Mouse (Mus musculus) heart, embryonic 14.5 days (tissue): ENCODE measurements at regions not wholly inside any gene's neighbourhood (a gene's known extent, or its start where the extent isn't known, plus 50 kb on each side); places are given as distances from the start of the nearest gene placed in this dataset.

ENCODE experiments used
- ATAC-seq: fragments of 200-750 bp; cut with Nextera tagmentation; 2 replicates; pipeline ENCODE4 v1.8.0; 2017; ENCODE audit warnings: low read depth, moderate TSS enrichment; ENCODE audit not compliant: insufficient number of reproducible peaks, insufficient read depth, low FRiP score
- H3K27ac ChIP-seq, 2 experiments: fragments of 200-500 bp in 1 of 2; fragments of 300-500 bp in 1 of 2; sonication (generic) in 1 of 2; replicated peaks in 1 of 2; 2 replicates each; pipeline ENCODE4 v1.5.1; 2012 to 2014; ENCODE audit warnings: low read depth in 2 of 2, low read length in 2 of 2, control low read depth in 1 of 2, mild to moderate bottlenecking in 1 of 2, mixed read lengths in 1 of 2; ENCODE audit not compliant: control insufficient read depth in 1 of 2, insufficient read depth in 1 of 2
- H3K27me3 ChIP-seq: fragments of 300-500 bp; sonication (generic); 2 replicates; pipeline ENCODE4 v1.6.1; 2014; ENCODE audit warnings: mild to moderate bottlenecking, low read length, control low read depth; ENCODE audit not compliant: control insufficient read depth, insufficient read depth
- H3K36me3 ChIP-seq: fragments of 300-500 bp; sonication (generic); 2 replicates; pipeline ENCODE4 v1.6.1; 2014; ENCODE audit warnings: mild to moderate bottlenecking, control low read depth, low read length, mixed read lengths; ENCODE audit not compliant: control insufficient read depth, insufficient read depth
- H3K4me1 ChIP-seq, 2 experiments: fragments of 200-500 bp in 1 of 2; fragments of 300-500 bp in 1 of 2; sonication (generic) in 1 of 2; 2 replicates each; pipeline ENCODE4 v1.6.1; 2012 to 2014; ENCODE audit warnings: low read length in 2 of 2, control low read depth in 1 of 2, mixed read lengths in 1 of 2; ENCODE audit not compliant: control insufficient read depth in 2 of 2, insufficient read depth in 2 of 2
- H3K4me2 ChIP-seq: fragments of 300-500 bp; sonication (generic); 2 replicates; pipeline ENCODE4 v1.6.1; 2014; ENCODE audit warnings: mild to moderate bottlenecking, low read length
- H3K4me3 ChIP-seq, 2 experiments: fragments of 200-500 bp in 1 of 2; fragments of 300-500 bp in 1 of 2; sonication (generic) in 1 of 2; 2 replicates each; pipeline ENCODE4 v1.5.1; 2012 to 2014; ENCODE audit warnings: low read length in 2 of 2, mild to moderate bottlenecking in 2 of 2, control low read depth in 1 of 2, low read depth in 1 of 2, moderate library complexity in 1 of 2; ENCODE audit not compliant: control insufficient read depth in 1 of 2, insufficient read depth in 1 of 2
- H3K9ac ChIP-seq: fragments of 300-500 bp; sonication (generic); 2 replicates; pipeline ENCODE4 v1.6.1; 2014; ENCODE audit warnings: mild to moderate bottlenecking, low read length
- H3K9me3 ChIP-seq: fragments of 300-500 bp; sonication (generic); 2 replicates; pipeline ENCODE4 v1.6.1; 2016; ENCODE audit warnings: low read length, control low read depth; ENCODE audit not compliant: control insufficient read depth
- WGBS: fragments of 180-500 bp; shearing (Covaris S2); extraction: QIAGEN DNeasy Blood & Tissue Kit; methylation state at CpG from one replicate; pipeline ENCODE4 v1.1.7; 2014; 5-methylcytosine and 5-hydroxymethylcytosine counted together

DNA sequence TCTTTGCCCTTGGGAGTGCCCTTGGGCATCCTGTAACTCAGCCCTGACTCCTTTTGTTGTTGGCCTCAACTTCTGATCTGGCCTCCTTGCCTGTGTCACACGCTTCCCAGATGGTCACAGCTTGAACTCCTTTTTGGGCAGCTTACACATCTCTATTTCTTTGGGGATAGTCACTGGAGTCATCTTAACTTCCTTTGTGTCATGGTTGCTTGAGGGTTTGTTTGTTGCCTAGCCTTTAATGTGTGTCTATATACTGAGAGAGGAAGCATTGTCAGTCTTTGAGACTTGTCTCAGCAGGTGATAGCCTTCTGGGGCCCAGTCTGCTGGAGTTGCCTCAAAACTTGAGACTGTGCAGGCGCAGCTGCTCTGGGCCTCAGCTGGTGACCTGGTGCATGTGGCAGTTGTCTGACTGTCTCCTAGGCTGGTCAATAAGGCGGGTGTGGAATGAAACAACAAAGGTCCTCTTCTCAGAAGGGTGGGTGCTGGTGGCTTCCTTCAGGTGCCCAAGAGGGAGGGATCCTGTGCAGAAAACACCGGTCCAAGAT, 157.5 kb downstream of the Tpra1 start:
- H3K4me2 ChIP-seq = no peak overlapping the region
- no peak overlapping the region for H3K27ac ChIP-seq
- no peaks in the 10 kb centered on the region for H3K9me3 ChIP-seq
- H3K27me3 ChIP-seq = no peaks in the 10 kb centered on the region
- H3K9ac ChIP-seq = no peak overlapping the region
- H3K4me3 ChIP-seq = no peak overlapping the region
- H3K4me1 ChIP-seq = no peaks in the 10 kb centered on the region
- 75% methylated on average over 4 of the region's 4 CpGs for WGBS
- no peaks in the 10 kb centered on the region for H3K36me3 ChIP-seq
- ATAC-seq = no peak

DNA sequence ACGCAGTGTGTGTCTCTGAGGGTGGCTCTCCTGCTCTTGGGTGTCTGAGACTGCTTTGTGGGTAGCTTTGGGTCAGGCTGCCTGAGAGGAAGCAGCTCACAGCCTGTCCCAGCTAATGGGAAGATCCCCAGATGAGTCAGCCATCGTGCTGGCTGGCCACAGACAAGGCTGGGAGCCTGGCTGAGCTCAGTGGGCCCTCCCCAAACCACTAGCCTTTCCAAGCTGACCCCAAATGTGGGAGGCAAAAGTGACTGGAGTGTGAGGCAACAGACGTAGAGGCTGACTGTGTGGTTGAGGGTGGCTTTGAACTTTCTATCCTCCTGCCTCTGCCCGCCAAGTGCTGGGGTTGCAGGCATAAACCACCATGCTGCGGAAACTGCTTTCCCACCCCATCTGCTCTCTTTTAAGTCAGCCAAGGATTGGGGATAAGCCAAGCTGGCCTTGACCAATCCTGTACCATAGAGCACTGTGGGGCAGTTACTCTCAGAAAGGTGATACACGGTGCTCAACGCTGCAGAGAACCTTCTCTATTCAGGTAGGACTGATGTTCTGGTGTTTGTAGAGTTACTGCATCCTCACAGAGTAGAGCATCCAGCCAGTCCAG, 163.0 kb downstream of the Tpra1 start:
- H3K9me3 ChIP-seq = no peaks in the 10 kb centered on the region
- H3K4me3 ChIP-seq = no peak overlapping the region
- no peaks in the 10 kb centered on the region for H3K27me3 ChIP-seq
- H3K4me1 ChIP-seq = no peaks in the 10 kb centered on the region
- no peak overlapping the region for H3K9ac ChIP-seq
- no peak overlapping the region for H3K27ac ChIP-seq
- WGBS = 69% methylated on average over 7 of the region's 7 CpGs
- H3K4me2 ChIP-seq = no peak overlapping the region
- H3K36me3 ChIP-seq = no peaks in the 10 kb centered on the region
- ATAC-seq = no peak

DNA sequence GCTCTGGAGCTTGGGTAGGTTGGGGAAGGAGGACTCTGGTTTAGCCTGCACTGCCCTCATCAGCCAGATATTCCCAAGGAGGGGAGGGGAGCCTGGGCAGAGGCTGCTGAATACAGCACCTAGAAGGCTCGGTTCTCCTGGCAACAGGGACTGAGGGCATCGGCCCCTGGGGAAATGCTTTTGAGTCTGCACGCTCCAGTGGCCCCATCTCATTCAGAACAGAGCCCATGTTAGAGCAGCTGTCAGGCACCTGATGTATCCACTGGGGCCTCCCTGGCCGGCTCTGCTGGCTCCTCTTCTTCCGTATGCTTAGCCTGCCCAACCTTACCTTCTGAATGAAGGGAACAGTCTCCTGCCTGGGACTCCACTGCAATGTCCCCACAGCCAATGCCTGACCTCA, 164.5 kb downstream of the Tpra1 start:
- Histone ChIP-seq H3K9ac (no peak overlapping the region), H3K4me2 (no peak overlapping the region), H3K4me3 (no peak overlapping the region), H3K27me3 (no peaks in the 10 kb centered on the region), H3K9me3 (no peaks in the 10 kb centered on the region), H3K4me1 (no peaks in the 10 kb centered on the region), H3K27ac (no peak overlapping the region), H3K36me3 (no peaks in the 10 kb centered on the region)
- 74% methylated on average over 5 of the region's 5 CpGs for WGBS
- ATAC-seq = no peak

DNA sequence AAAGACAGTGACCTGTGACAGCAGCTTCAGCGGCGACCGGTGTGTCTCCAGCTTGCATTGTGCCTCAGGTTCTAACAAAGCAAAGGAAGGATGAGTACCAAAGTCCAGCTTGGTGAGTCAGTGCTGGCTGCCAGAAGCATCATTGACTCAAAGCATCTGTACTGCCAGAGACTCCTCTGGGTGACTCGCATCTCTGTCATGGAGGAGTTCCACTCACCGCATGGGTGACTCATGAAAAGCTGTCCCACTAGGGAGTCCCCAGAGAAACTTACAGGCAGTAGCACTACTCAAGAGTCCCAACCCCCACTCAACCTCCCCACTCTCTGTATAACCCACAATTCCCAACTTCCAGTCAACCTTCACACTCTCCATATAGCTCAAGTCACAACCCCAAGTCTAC, 166.2 kb downstream of the Tpra1 start:
- no peaks in the 10 kb centered on the region for H3K27me3 ChIP-seq
- H3K4me2 ChIP-seq = no peak overlapping the region
- no peak overlapping the region for H3K4me3 ChIP-seq
- H3K4me1 ChIP-seq = no peaks in the 10 kb centered on the region
- ATAC-seq = no peak
- 88% methylated on average over 5 of the region's 5 CpGs for WGBS
- no peak overlapping the region for H3K9ac ChIP-seq
- H3K36me3 ChIP-seq = no peaks in the 10 kb centered on the region
- no peak overlapping the region for H3K27ac ChIP-seq
- no peaks in the 10 kb centered on the region for H3K9me3 ChIP-seq

DNA sequence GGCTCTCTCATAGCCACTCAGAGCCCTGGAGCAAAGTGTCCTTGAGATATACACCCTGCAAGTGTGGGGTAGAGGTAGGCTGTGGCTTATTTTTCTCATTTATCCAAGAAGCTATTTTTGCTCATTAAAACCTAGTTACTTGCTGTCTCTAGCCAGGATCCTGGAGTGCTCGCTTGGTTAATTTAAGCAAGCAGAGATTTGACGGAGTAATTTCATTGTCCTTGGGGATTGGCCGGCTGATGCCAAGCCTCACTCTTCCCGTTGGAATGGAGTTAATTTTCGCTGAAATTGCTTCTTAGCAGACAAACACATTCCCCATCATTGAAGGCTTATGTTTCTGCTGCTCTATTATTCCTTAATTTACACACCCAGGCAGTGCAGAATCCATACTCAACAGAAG, 167.1 kb downstream of the Tpra1 start:
- Histone ChIP-seq H3K9ac (no peak overlapping the region), H3K27me3 (no peaks in the 10 kb centered on the region), H3K4me1 (no peaks in the 10 kb centered on the region), H3K9me3 (no peaks in the 10 kb centered on the region), H3K4me2 (no peak overlapping the region), H3K27ac (no peak overlapping the region), H3K4me3 (no peak overlapping the region), H3K36me3 (no peaks in the 10 kb centered on the region)
- WGBS = 80% methylated on average over 5 of the region's 5 CpGs
- no peak for ATAC-seq

DNA sequence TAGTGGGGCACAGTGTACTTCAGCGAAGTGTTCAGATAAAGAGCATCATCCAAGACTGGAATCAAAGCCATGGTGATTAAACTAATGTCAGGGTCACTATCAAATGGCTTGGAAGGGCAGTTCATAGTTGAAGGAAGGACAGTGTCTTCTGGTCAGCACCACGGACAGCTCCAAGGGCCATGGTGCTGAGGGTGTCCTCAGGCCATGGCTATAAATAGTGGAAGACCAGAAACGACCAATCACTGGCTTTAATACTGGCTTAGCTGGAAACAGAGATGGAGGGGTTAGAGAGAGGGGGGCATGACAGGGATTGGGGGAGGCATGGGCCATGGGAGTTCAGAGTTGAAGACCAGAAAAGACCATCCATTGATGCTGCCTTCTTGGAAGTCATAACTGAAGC, 168.0 kb downstream of the Tpra1 start:
- no peak overlapping the region for H3K4me3 ChIP-seq
- no peak overlapping the region for H3K27ac ChIP-seq
- H3K4me2 ChIP-seq = no peak overlapping the region
- 9% methylated on average over 3 of the region's 3 CpGs for WGBS
- ATAC-seq = no peak
- no peaks in the 10 kb centered on the region for H3K9me3 ChIP-seq
- no peaks in the 10 kb centered on the region for H3K36me3 ChIP-seq
- H3K4me1 ChIP-seq = no peaks in the 10 kb centered on the region
- no peak overlapping the region for H3K9ac ChIP-seq
- H3K27me3 ChIP-seq = no peaks in the 10 kb centered on the region

DNA sequence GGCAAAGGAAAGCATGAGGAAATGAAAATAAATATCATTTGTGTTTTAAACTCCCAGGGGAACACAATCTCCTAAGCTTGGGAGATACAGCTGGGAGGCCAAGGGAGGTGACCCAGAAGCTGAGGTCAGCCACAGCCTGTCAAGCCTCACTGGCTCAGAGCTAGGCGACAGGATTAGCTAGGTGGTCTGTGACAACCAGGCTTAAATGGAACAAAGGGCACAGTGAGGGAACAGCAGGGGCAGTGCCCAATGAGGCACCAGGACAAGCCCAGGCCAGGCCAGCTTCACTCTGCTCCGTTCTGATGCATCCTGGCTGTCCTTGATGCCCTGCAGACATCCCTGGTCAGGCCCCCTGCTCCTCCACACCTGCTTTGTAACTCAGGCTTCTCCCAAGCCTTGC, 169.7 kb downstream of the Tpra1 start:
- H3K36me3 ChIP-seq = no peaks in the 10 kb centered on the region
- no peaks in the 10 kb centered on the region for H3K27me3 ChIP-seq
- H3K9ac ChIP-seq = no peak overlapping the region
- H3K4me3 ChIP-seq = no peak overlapping the region
- no peaks in the 10 kb centered on the region for H3K4me1 ChIP-seq
- H3K4me2 ChIP-seq = no peak overlapping the region
- no peaks in the 10 kb centered on the region for H3K9me3 ChIP-seq
- WGBS = 50% methylated on average over 2 of the region's 2 CpGs
- H3K27ac ChIP-seq = no peak overlapping the region
- no peak for ATAC-seq

DNA sequence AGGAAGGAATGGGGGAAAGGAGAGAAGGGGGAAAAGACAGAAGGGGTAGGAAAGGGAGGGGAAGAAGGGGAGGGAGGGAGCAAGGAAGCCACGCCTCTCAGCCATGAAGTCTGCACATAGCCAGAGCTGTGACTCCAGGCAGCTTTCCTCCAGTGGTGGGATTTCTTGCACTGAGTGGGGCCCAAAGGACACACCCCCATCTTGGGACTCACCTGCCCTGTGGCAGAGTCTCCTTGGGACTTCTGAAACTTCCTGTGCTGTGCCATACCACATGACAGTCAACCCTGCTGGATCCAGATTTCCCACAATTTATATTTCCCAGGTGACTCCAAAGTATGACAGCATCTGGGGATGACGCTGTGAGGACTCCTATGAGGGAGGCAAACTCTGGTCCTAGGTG, 170.5 kb downstream of the Tpra1 start:
- Histone ChIP-seq H3K36me3 (no peaks in the 10 kb centered on the region), H3K4me2 (no peak overlapping the region), H3K27ac (no peak overlapping the region), H3K27me3 (no peaks in the 10 kb centered on the region), H3K9ac (no peak overlapping the region), H3K4me1 (no peaks in the 10 kb centered on the region), H3K4me3 (no peak overlapping the region), H3K9me3 (no peaks in the 10 kb centered on the region)
- 42% methylated on average over 2 of the region's 2 CpGs for WGBS
- no peak for ATAC-seq
